Mouse (Mus musculus) stomach, embryonic 14.5 days (tissue): ENCODE data around the gene Klf7. TPM values are rescaled to one million over a fixed set of nuclear protein-coding genes. Genes with fewer than 3 reads are reported as not detected.
"Not testable (repeated sequence)": the region's sequence is repeated elsewhere in the genome, so short reads cannot be mapped to it uniquely, and the experiment has no call there.

Source experiments
- ATAC-seq: fragments of 200-750 bp; cut with Nextera tagmentation; 2 replicates; pipeline ENCODE4 v1.8.0; 2017; ENCODE audit warnings: low read depth, moderate TSS enrichment; ENCODE audit not compliant: insufficient number of reproducible peaks, insufficient read depth, low FRiP score
- H3K27ac ChIP-seq: fragments of 300-500 bp; sonication (generic); 2 replicates; pipeline ENCODE4 v1.5.1; 2014; ENCODE audit warnings: mild to moderate bottlenecking, low read length, moderate library complexity, mixed read lengths
- H3K27me3 ChIP-seq: fragments of 300-500 bp; sonication (generic); 2 replicates; pipeline ENCODE4 v1.6.1; 2014; ENCODE audit warnings: low read length, control low read depth, mixed read lengths; ENCODE audit not compliant: control insufficient read depth, insufficient read depth
- H3K36me3 ChIP-seq: fragments of 300-500 bp; sonication (generic); 2 replicates; pipeline ENCODE4 v1.6.1; 2014; ENCODE audit warnings: mild to moderate bottlenecking, control low read depth, low read length, moderate library complexity, mixed read lengths; ENCODE audit not compliant: control insufficient read depth, insufficient read depth
- H3K4me1 ChIP-seq: fragments of 300-500 bp; sonication (generic); 2 replicates; pipeline ENCODE4 v1.6.1; 2014; ENCODE audit warnings: low read length, control low read depth, mixed read lengths; ENCODE audit not compliant: control insufficient read depth, insufficient read depth
- H3K4me2 ChIP-seq: fragments of 300-500 bp; sonication (generic); replicated peaks from 2 replicates; pipeline ENCODE4 v1.6.1; 2014; ENCODE audit warnings: low read depth, low read length, control low read depth
- H3K4me3 ChIP-seq: fragments of 300-500 bp; sonication (generic); 2 replicates; pipeline ENCODE4 v1.5.1; 2014; ENCODE audit warnings: low read depth, low read length, control low read depth
- H3K9ac ChIP-seq: fragments of 300-500 bp; sonication (generic); replicated peaks from 2 replicates; pipeline ENCODE4 v1.6.1; 2014; ENCODE audit warnings: low read depth, mild to moderate bottlenecking, control low read depth, low read length, moderate library complexity, mixed read lengths
- H3K9me3 ChIP-seq: fragments of 300-500 bp; sonication (generic); 2 replicates; pipeline ENCODE4 v1.6.1; 2016; ENCODE audit warnings: low read depth, low read length, control low read depth; ENCODE audit not compliant: control insufficient read depth
- WGBS: fragments of 180-500 bp; shearing (Covaris S2); extraction: QIAGEN DNeasy Blood & Tissue Kit; methylation state at CpG from one replicate; pipeline ENCODE4 v1.1.7; 2014; 5-methylcytosine and 5-hydroxymethylcytosine counted together
- polyA plus RNA-seq: library from polyadenylated mRNA; unstranded; fragments of >200 nt; fragmentation: Nextera tagmentation; extraction: Ambion mirVana; gene quantifications from 2 replicates; pipeline ENCODE4 v1.2.1, GENCODE M21; 2014

The Klf7 gene
- polyA plus RNA-seq, 1 experiment from 2014 or later, result 24.6 TPM

GRCm38 (mm10) chr1:64114579-64114978, 7.5 kb downstream of the Klf7 start:
- Histone ChIP-seq H3K4me2 (no peak overlapping the region), H3K36me3 (no peaks in the 10 kb centered on the region), H3K9ac (no peak overlapping the region), H3K27ac (no peak overlapping the region), H3K4me1 (peaks cover 16% of the 10 kb centered on the region), H3K4me3 (no peak overlapping the region), H3K27me3 (no peaks in the 10 kb centered on the region), H3K9me3 (no peaks in the 10 kb centered on the region)
- no peak for ATAC-seq
- WGBS, result 77% methylated on average over 3 of the region's 3 CpGs

DNA sequence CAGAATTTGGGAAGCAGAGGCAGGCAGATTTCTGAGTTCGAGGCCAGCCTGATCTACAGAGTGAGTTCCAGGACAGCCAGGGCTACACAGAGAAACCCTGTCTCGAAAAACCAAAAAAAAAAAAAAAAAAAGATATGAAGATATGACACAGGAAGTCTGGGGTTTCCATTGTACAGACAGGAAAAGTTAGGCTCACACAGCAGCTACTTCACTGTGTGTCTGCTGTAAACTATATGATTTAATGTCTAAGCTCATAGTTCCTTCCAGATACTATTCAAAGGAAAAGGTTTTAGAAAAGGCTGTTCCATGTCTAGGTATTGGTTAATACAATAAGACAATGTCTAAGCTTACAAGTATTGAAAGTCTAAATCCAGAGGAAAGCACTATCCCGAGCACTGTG, 13.4 kb downstream of the Klf7 start:
- not testable (repeated sequence) for H3K27ac ChIP-seq, ATAC-seq, H3K36me3 ChIP-seq, H3K9me3 ChIP-seq, H3K4me3 ChIP-seq, H3K4me2 ChIP-seq, H3K27me3 ChIP-seq, H3K9ac ChIP-seq
- 78% methylated on average over 3 of the region's 3 CpGs for WGBS
- H3K4me1 ChIP-seq, result peaks cover 12% of the 10 kb centered on the region

- Histone ChIP-seq H3K36me3 (no peaks in the 10 kb centered on the region), H3K4me2 (no peak overlapping the region), H3K9ac (no peak overlapping the region), H3K4me1 (peaks cover 12% of the 10 kb centered on the region), H3K9me3 (no peaks in the 10 kb centered on the region), H3K27ac (no peak overlapping the region), H3K4me3 (no peak overlapping the region), H3K27me3 (no peaks in the 10 kb centered on the region)
- 75% methylated on average over 7 of the region's 7 CpGs for WGBS
- no peak for ATAC-seq
Measured at GRCm38 (mm10) chr1:64107526-64107925, 14.6 kb downstream of the Klf7 start.

- H3K27me3 ChIP-seq, result no peaks in the 10 kb centered on the region
- no peaks in the 10 kb centered on the region for H3K36me3 ChIP-seq
- ATAC-seq, result no peak
- no peak overlapping the region for H3K9ac ChIP-seq
- WGBS, result 22% methylated on average over 5 of the region's 5 CpGs
- H3K4me3 ChIP-seq, result no peak overlapping the region
- H3K27ac ChIP-seq, result peak overlapping the region; percentile 61; the same call in 1 of the 2 replicates
- H3K9me3 ChIP-seq, result no peaks in the 10 kb centered on the region
- peaks cover 12% of the 10 kb centered on the region for H3K4me1 ChIP-seq
- H3K4me2 ChIP-seq, result peak overlapping the region; percentile 18; the same call in 1 of the 2 replicates
Measured at GRCm38 (mm10) chr1:64106127-64106526, 16.0 kb downstream of the Klf7 start.

DNA sequence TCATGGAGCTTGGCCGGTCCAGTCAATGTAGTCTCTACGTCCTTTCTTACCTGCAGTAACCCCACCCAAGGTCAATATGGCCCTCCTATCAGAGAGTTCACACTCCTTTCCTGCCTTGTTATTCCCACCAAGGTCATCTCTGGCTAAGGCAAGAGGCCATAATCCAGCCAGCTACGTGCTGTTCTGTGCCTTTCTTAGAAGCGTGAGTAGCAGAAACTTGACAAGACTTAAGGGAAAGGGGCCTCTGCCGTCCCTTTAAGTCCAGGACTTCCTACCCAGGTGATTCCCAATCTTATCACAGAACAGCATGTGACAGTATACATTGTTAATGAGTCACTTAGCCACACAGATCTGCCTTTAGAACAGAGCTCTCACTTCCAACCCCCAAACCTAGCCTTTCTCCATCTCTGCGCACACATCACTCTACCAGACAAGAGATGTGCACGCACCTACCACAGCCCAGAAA, 16.9 kb downstream of the Klf7 start:
- Histone ChIP-seq H3K9me3 (no peaks in the 10 kb centered on the region), H3K36me3 (no peaks in the 10 kb centered on the region), H3K27ac (peak overlapping the region; percentile 15; the same call in 1 of the 2 replicates), H3K4me1 (peaks cover 12% of the 10 kb centered on the region), H3K4me3 (no peak overlapping the region), H3K4me2 (no peak overlapping the region), H3K9ac (no peak overlapping the region), H3K27me3 (no peaks in the 10 kb centered on the region)
- peak; percentile 53; the same call in 1 of the 2 replicates for ATAC-seq
- 73% methylated on average over 7 of the region's 7 CpGs for WGBS

DNA sequence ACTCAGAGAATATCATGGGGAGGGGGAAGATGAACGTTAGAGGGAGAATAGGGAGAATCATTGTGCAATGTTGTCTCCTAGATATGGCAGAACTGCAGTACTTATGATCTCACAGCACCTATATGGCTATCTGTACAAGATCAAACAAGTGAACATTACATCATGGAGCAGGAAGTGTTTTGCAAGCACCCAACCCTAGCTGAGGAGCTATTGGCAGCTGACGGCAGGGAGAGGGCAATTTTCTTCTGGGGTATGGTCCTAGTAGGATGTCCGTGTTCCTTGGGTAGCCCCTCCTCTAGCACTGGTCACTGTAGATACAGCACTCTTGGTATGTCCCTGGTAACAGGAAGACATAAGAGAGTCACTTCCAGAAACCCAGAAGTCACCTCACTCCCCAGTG, 17.4 kb downstream of the Klf7 start:
- H3K4me2 ChIP-seq, result no peak overlapping the region
- no peak overlapping the region for H3K27ac ChIP-seq
- H3K27me3 ChIP-seq, result no peaks in the 10 kb centered on the region
- no peak overlapping the region for H3K4me3 ChIP-seq
- H3K36me3 ChIP-seq, result no peaks in the 10 kb centered on the region
- 82% methylated on average over 3 of the region's 3 CpGs for WGBS
- H3K4me1 ChIP-seq, result peaks cover 12% of the 10 kb centered on the region
- no peak for ATAC-seq
- no peaks in the 10 kb centered on the region for H3K9me3 ChIP-seq
- H3K9ac ChIP-seq, result no peak overlapping the region

DNA sequence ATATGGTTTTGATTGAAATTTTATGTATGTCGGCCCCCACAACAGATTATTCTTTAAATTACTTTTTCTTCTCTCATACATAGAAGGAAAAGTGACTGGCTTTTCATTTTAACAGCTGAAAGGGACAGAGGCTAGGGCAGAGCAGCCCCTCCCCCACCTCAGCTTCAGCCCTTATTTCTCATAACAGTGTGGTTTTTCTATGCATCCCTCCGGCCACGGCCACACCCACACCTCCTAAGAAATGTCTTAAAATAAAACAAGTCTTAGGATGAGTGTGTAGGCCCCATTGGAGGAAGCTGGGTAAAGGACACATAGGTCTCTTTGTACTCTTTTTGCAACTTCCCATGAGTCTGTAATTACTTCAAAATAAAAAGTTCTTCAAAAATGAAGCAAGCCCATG, 20.8 kb downstream of the Klf7 start:
- no peak overlapping the region for H3K27ac ChIP-seq
- H3K4me2 ChIP-seq, result no peak overlapping the region
- peaks cover 14% of the 10 kb centered on the region; the same call in 1 of the 2 replicates for H3K4me1 ChIP-seq
- H3K9ac ChIP-seq, result no peak overlapping the region
- H3K9me3 ChIP-seq, result no peaks in the 10 kb centered on the region
- no peak overlapping the region for H3K4me3 ChIP-seq
- no peak for ATAC-seq
- 48% methylated on average over 3 of the region's 3 CpGs for WGBS
- no peaks in the 10 kb centered on the region for H3K27me3 ChIP-seq
- no peaks in the 10 kb centered on the region for H3K36me3 ChIP-seq

DNA sequence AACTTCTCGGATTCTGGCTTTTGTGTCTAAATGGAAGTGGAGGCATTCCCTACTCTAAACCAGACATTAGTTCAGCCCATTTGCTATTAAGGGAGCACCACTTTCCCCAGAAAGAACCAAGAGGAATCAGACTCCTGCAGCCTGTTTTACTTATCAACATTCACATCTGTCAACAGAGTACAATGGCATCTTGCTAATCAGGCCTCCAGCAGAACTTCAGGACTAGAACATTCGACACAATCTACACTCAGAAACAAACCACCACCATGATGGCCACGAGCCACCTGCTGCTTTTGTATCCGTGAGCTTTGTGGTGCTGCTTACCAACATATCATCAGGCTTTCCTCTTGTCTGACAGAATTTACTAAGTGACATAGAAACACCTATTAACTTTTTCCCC, 23.3 kb downstream of the Klf7 start:
- Histone ChIP-seq H3K4me1 (peaks cover 10% of the 10 kb centered on the region; the same call in 1 of the 2 replicates), H3K36me3 (no peaks in the 10 kb centered on the region), H3K27me3 (no peaks in the 10 kb centered on the region), H3K4me3 (no peak overlapping the region), H3K9ac (no peak overlapping the region), H3K4me2 (no peak overlapping the region), H3K27ac (no peak overlapping the region), H3K9me3 (no peaks in the 10 kb centered on the region)
- no peak for ATAC-seq
- WGBS, result 62% methylated on average over 4 of the region's 4 CpGs

DNA sequence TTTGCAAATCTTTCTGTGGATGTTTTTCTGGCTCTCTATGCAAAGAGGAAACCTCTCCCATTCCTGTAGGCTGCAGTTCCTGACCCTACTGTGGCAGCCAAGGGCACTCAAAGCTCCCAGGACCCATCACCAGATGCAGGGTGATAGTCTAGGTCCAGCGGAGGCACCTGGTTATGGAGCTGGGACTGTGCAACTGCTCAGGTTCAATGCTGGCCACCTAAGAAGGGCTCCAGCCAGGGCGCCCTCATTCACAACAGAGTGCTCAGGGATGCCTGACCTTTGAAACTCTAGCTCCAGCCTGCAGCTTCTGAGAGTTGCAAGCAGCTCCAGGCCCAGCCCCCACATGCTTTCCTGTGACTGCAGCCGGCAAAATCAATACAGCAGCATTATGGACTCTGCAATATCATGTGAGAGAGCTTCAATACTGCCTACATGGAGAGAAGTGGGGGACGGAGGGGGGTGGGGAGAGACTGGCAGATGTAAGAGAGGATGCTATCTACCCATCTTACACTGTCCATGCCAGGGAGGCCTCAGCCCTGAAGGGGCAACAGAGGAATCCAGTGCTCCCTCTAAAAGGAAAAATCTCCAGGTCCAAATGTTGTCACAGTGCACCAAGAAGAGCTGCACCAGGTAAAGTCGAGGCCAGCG, 24.3 kb downstream of the Klf7 start:
- H3K9me3 ChIP-seq, result no peaks in the 10 kb centered on the region
- H3K4me2 ChIP-seq, result no peak overlapping the region
- H3K4me1 ChIP-seq, result peaks cover 10% of the 10 kb centered on the region; the same call in 1 of the 2 replicates
- no peak overlapping the region for H3K27ac ChIP-seq
- H3K27me3 ChIP-seq, result no peaks in the 10 kb centered on the region
- no peaks in the 10 kb centered on the region for H3K36me3 ChIP-seq
- 0 out of 2 replicates have a peak, but pooled peaks have one; percentile 18 for ATAC-seq
- no peak overlapping the region for H3K9ac ChIP-seq
- WGBS, result 57% methylated on average over 6 of the region's 6 CpGs
- no peak overlapping the region for H3K4me3 ChIP-seq
